Mouse (Mus musculus) C2C12 (cell line): ENCODE data around the gene Ccn2.

Experiments used
- CEBPB ChIP-seq: IDR thresholded peaks from one replicate; pipeline ENCODE4 v1.6.1; 2011; ENCODE audit warnings: low read depth, mild to moderate bottlenecking, control low read depth, moderate library complexity
- CTCF ChIP-seq: IDR thresholded peaks from one replicate; pipeline ENCODE4 v1.5.1; 2011; ENCODE audit not compliant: control insufficient read depth, insufficient read depth, insufficient read length
- MAX ChIP-seq: IDR thresholded peaks from one replicate; pipeline ENCODE4 v1.6.1; 2011; ENCODE audit warnings: mild to moderate bottlenecking, control low read depth
- MYOG ChIP-seq: IDR thresholded peaks from one replicate; pipeline ENCODE4 v1.6.1; 2011; ENCODE audit not compliant: control insufficient read depth, insufficient read length; ENCODE audit errors: extremely low read depth
- USF1 ChIP-seq: IDR thresholded peaks from one replicate; pipeline ENCODE4 v1.6.1; 2011; ENCODE audit warnings: low read depth, mild to moderate bottlenecking, control low read depth, moderate library complexity

GRCm38 (mm10) chr10:24628466-24628865, 33.2 kb downstream of the Ccn2 start:
- TF ChIP-seq CTCF (no peak), MAX (no peak), USF1 (no peak), CEBPB (no peak), MYOG (no peak)
